Mouse (Mus musculus) olfactory bulb, adult 2 months (tissue): ENCODE measurements at regions not wholly inside any gene's neighbourhood (a gene's known extent, or its start where the extent isn't known, plus 50 kb on each side); places are given as distances from the start of the nearest gene placed in this dataset.

Source experiments
- H3K27ac ChIP-seq: fragments of 200-500 bp; 2 replicates; pipeline ENCODE4 v1.5.1; 2012; ENCODE audit warnings: low read depth, low read length; ENCODE audit not compliant: insufficient read depth
- H3K4me1 ChIP-seq: fragments of 200-500 bp; 2 replicates; pipeline ENCODE4 v1.6.1; 2012; ENCODE audit warnings: low read length; ENCODE audit not compliant: control insufficient read depth, insufficient read depth
- H3K4me3 ChIP-seq: fragments of 200-500 bp; 2 replicates; pipeline ENCODE4 v1.5.1; 2012; ENCODE audit warnings: mild to moderate bottlenecking, low read depth, low read length, moderate library complexity; ENCODE audit not compliant: insufficient read depth
- CTCF ChIP-seq: fragments of 200-500 bp; IDR thresholded peaks from 2 replicates; pipeline ENCODE4 v1.5.1; 2012; ENCODE audit warnings: low read depth, mild to moderate bottlenecking, low read length, moderate library complexity; ENCODE audit not compliant: insufficient read depth
- POLR2A ChIP-seq: fragments of 200-500 bp; IDR thresholded peaks from 2 replicates; pipeline ENCODE4 v1.6.1; 2012; ENCODE audit warnings: mild to moderate bottlenecking, low read depth, low read length, moderate library complexity; ENCODE audit not compliant: insufficient read depth
- WGBS: fragments of 180-500 bp; shearing (Covaris S2); methylation state at CpG from one replicate; pipeline ENCODE4 v1.1.7; 2018; 5-methylcytosine and 5-hydroxymethylcytosine counted together

GRCm38 (mm10) chr13:31181530-31181929 is 207.5 kb downstream of the Gm5447 start:
- TF ChIP-seq POLR2A (no peak), CTCF (no peak)
- WGBS = 86% methylated on average over 5 of the region's 5 CpGs

GRCm38 (mm10) chr13:31184845-31185834 is 211.1 kb downstream of the Gm5447 start:
- Histone ChIP-seq H3K4me3 (no peak overlapping the region), H3K27ac (no peak overlapping the region), H3K4me1 (no peaks in the 10 kb centered on the region)
- WGBS = 81% methylated on average over 14 of the region's 14 CpGs
- TF ChIP-seq CTCF (no peak), POLR2A (no peak)

More at GRCm38 (mm10) chr13:31181530-31181929, 207.5 kb downstream of the Gm5447 start:
- H3K4me3 ChIP-seq = no peak overlapping the region
- peaks cover 7% of the 10 kb centered on the region for H3K4me1 ChIP-seq
- no peak overlapping the region for H3K27ac ChIP-seq

- Histone ChIP-seq H3K27ac (no peak overlapping the region), H3K4me1 (no peaks in the 10 kb centered on the region), H3K4me3 (no peak overlapping the region)
- WGBS = 65% methylated on average over 5 of the region's 5 CpGs
- TF ChIP-seq CTCF = no peak
- TF ChIP-seq POLR2A = no peak
Observed at GRCm38 (mm10) chr13:31186805-31187589, 213.0 kb downstream of the Gm5447 start.

- no peak for TF ChIP-seq CTCF
- TF ChIP-seq POLR2A = no peak
- Histone ChIP-seq H3K27ac (no peak overlapping the region), H3K4me3 (no peak overlapping the region), H3K4me1 (no peaks in the 10 kb centered on the region)
- WGBS = 16% methylated on average over 1 of the region's 1 CpGs
Observed at GRCm38 (mm10) chr13:31189116-31189515, 215.1 kb downstream of the Gm5447 start.

GRCm38 (mm10) chr13:31190036-31190435 is 216.0 kb downstream of the Gm5447 start:
- TF ChIP-seq CTCF (no peak), POLR2A (no peak)
- no peak overlapping the region for H3K4me3 ChIP-seq
- H3K27ac ChIP-seq = no peak overlapping the region
- H3K4me1 ChIP-seq = no peaks in the 10 kb centered on the region
- WGBS = 76% methylated on average over 4 of the region's 4 CpGs

- TF ChIP-seq POLR2A = no peak
- no peak for TF ChIP-seq CTCF
- Histone ChIP-seq H3K4me3 (no peak overlapping the region), H3K4me1 (no peaks in the 10 kb centered on the region), H3K27ac (no peak overlapping the region)
- 82% methylated on average over 7 of the region's 7 CpGs for WGBS
Observed at GRCm38 (mm10) chr13:31191344-31192139, 217.5 kb downstream of the Gm5447 start.

- WGBS = 86% methylated on average over 3 of the region's 3 CpGs
- TF ChIP-seq POLR2A = no peak
- TF ChIP-seq CTCF = no peak
- Histone ChIP-seq H3K4me3 (no peak overlapping the region), H3K4me1 (no peaks in the 10 kb centered on the region), H3K27ac (no peak overlapping the region)
Observed at GRCm38 (mm10) chr13:31194971-31195370, 221.0 kb downstream of the Gm5447 start.

GRCm38 (mm10) chr13:31196546-31196945 is 222.5 kb downstream of the Gm5447 start:
- no peaks in the 10 kb centered on the region for H3K4me1 ChIP-seq
- 91% methylated on average over 2 of the region's 2 CpGs for WGBS
- TF ChIP-seq POLR2A (no peak), CTCF (no peak)

GRCm38 (mm10) chr13:31197593-31197992 is 223.6 kb downstream of the Gm5447 start:
- Histone ChIP-seq H3K27ac (no peak overlapping the region), H3K4me1 (no peaks in the 10 kb centered on the region), H3K4me3 (no peak overlapping the region)
- TF ChIP-seq CTCF (no peak), POLR2A (no peak)
- 95% methylated on average over 2 of the region's 2 CpGs for WGBS

More at GRCm38 (mm10) chr13:31196546-31196945, 222.5 kb downstream of the Gm5447 start:
- Histone ChIP-seq H3K27ac (no peak overlapping the region), H3K4me3 (no peak overlapping the region)
